Mouse (Mus musculus): Measurements from ENCODE around the gene Atg7. TPM values are rescaled to one million over a fixed set of nuclear protein-coding genes. Genes with fewer than 3 reads are reported as not detected.

The Atg7 gene
- total and polyA plus RNA-seq, 3 experiments, result 11.1 to 15.7 (median 14.8) TPM

GRCm38 (mm10) chr6:114866619-114867018, 223.7 kb downstream of the Atg7 start:
- Histone ChIP-seq H3K9ac (ENCODE audit: insufficient read depth, low read depth) (no peak overlapping the region), H3K27ac (ENCODE audit: insufficient read depth, low read depth) (no peak overlapping the region), H3K4me1 (ENCODE audit: control insufficient read depth in 1 of 2, insufficient read depth in 2 of 2) (peaks cover 62 to 98% of the 10 kb centered on the region in 2 experiments), H3K36me3 (replicated peaks in 1 of 2; ENCODE audit: control insufficient read depth in 1 of 2, insufficient read depth in 1 of 2, low read length in 1 of 2) (peaks cover 33 to 79% of the 10 kb centered on the region in 2 experiments), H3K4me3 (replicated peaks in 1 of 3; ENCODE audit: low read depth in 2 of 3, low read length in 2 of 3, poor library complexity in 1 of 3) (no peak overlapping the region), H3K27me3 (replicated peaks) (no peaks in the 10 kb centered on the region), H3K79me2 (replicated peaks; ENCODE audit: control insufficient read depth, extremely low read depth, insufficient read depth, poor library complexity, severe bottlenecking) (peaks cover 42% of the 10 kb centered on the region), H3K4me2 (ENCODE audit: insufficient read depth, low read depth, poor library complexity, severe bottlenecking) (no peak overlapping the region), H3K9me3 (replicated peaks; ENCODE audit: low read length) (peaks cover 3% of the 10 kb centered on the region)
- DNase-seq (ENCODE audit: extremely low read depth), result no peak
- dilution Hi-C loops (cut with MboI; ENCODE audit: extremely low pct_ligation_motif_present, extremely low pct_unique_long_range_greater_than_20kb, low sequenced_read_pairs) (no loop called here), in situ Hi-C loops (cut with MboI; ENCODE audit: low pct_ligation_motif_present, low pct_unique_long_range_greater_than_20kb, low sequenced_read_pairs) (no loop called here)
- no peak for TF ChIP-seq TCF12 (IDR thresholded peaks at IDR 0.05; ENCODE audit: low read depth, low read length)
- no peak for TF ChIP-seq TBP (conservative IDR thresholded peaks at IDR 0.05; ENCODE audit: low read depth, low read length)
- TF ChIP-seq JUN (IDR thresholded peaks at IDR 0.05; ENCODE audit: insufficient read depth, low read depth, low read length), result no peak
- TF ChIP-seq MYC (IDR thresholded peaks at IDR 0.05; ENCODE audit: low read depth, low read length), result no peak
- TF ChIP-seq UBTF (IDR thresholded peaks at IDR 0.05; ENCODE audit: low read depth, low read length), result no peak
- TF ChIP-seq MAFK (IDR thresholded peaks at IDR 0.05; ENCODE audit: insufficient replicate concordance, low read length), result no peak
- no peak for TF ChIP-seq BHLHE40 (IDR thresholded peaks at IDR 0.05; ENCODE audit: low read depth, low read length)
- no peak for TF ChIP-seq USF2 (conservative IDR thresholded peaks at IDR 0.05; ENCODE audit: low read depth, low read length)
- TF ChIP-seq ZKSCAN1 (IDR thresholded peaks at IDR 0.05; ENCODE audit: borderline replicate concordance, low read depth, low read length), result no peak
- TF ChIP-seq POLR2A (IDR thresholded peaks at IDR 0.05; ENCODE audit: low read depth, low read length), result no peak
- TF ChIP-seq JUND (conservative IDR thresholded peaks at IDR 0.05; ENCODE audit: low read depth, low read length), result no peak
- TF ChIP-seq MEF2A (IDR thresholded peaks at IDR 0.05; ENCODE audit: borderline replicate concordance, low read depth, low read length), result no peak
- TF ChIP-seq RAD21 (IDR thresholded peaks at IDR 0.05; ENCODE audit: low read depth, low read length), result no peak
- TF ChIP-seq HCFC1 (IDR thresholded peaks at IDR 0.05; ENCODE audit: low read depth, low read length), result no peak
- TF ChIP-seq SIN3A (IDR thresholded peaks at IDR 0.05; ENCODE audit: low read length), result no peak
- no peak for TF ChIP-seq CHD2 (IDR thresholded peaks at IDR 0.05; ENCODE audit: low read length)

- dilution Hi-C loops (cut with MboI; ENCODE audit: extremely low pct_ligation_motif_present, extremely low pct_unique_long_range_greater_than_20kb, low sequenced_read_pairs), result no loop called here
- peaks cover 3% of the 10 kb centered on the region for H3K9me3 ChIP-seq (replicated peaks; ENCODE audit: low read length)
- H3K4me3 ChIP-seq (replicated peaks in 1 of 3; ENCODE audit: low read depth in 2 of 3, low read length in 2 of 3, poor library complexity in 1 of 3), result peak overlapping the region in 2 of 3 experiments; percentile 5 to 44
- peak overlapping the region; percentile 95 for H3K27ac ChIP-seq (ENCODE audit: insufficient read depth, low read depth)
- peaks cover 20 to 76% of the 10 kb centered on the region in 2 experiments for H3K36me3 ChIP-seq (replicated peaks in 1 of 2; ENCODE audit: control insufficient read depth in 1 of 2, insufficient read depth in 1 of 2, low read length in 1 of 2)
- H3K79me2 ChIP-seq (replicated peaks; ENCODE audit: control insufficient read depth, extremely low read depth, insufficient read depth, poor library complexity, severe bottlenecking), result peaks cover 62% of the 10 kb centered on the region
- DNase-seq (ENCODE audit: extremely low read depth), result no peak
- H3K4me1 ChIP-seq (ENCODE audit: control insufficient read depth in 1 of 2, insufficient read depth in 2 of 2), result peaks cover 58 to 95% of the 10 kb centered on the region in 2 experiments
- H3K4me2 ChIP-seq (ENCODE audit: insufficient read depth, low read depth, poor library complexity, severe bottlenecking), result peak overlapping the region; percentile 70
- in situ Hi-C loops (cut with MboI; ENCODE audit: low pct_ligation_motif_present, low pct_unique_long_range_greater_than_20kb, low sequenced_read_pairs), result no loop called here
- peak overlapping the region; percentile 17; the same call in 1 of the 2 replicates for H3K9ac ChIP-seq (ENCODE audit: insufficient read depth, low read depth)
- H3K27me3 ChIP-seq (replicated peaks), result no peaks in the 10 kb centered on the region
- TF ChIP-seq SIN3A (IDR thresholded peaks at IDR 0.05; ENCODE audit: low read length) (no peak), ETS1 (conservative IDR thresholded peaks at IDR 0.05; ENCODE audit: low read depth, low read length) (no peak), EP300 (IDR thresholded peaks at IDR 0.05; ENCODE audit: low read length) (no peak), CTCF (conservative IDR thresholded peaks at IDR 0.05 in 1 of 2, IDR thresholded peaks at IDR 0.05 in 1 of 2; ENCODE audit: low read depth in 2 of 2, low read length in 2 of 2) (no peak), MEF2A (IDR thresholded peaks at IDR 0.05; ENCODE audit: borderline replicate concordance, low read depth, low read length) (no peak), MAX (IDR thresholded peaks at IDR 0.05; ENCODE audit: low read length) (0 out of 2 replicates have a peak, but pooled peaks have one; percentile 19), UBTF (IDR thresholded peaks at IDR 0.05; ENCODE audit: low read depth, low read length) (0 out of 2 replicates have a peak, but pooled peaks have one; percentile 56)
These were observed 225.8 kb downstream of the Atg7 start for GRCm38 (mm10) chr6:114868656-114869055.
